Mouse (Mus musculus): ENCODE data around the gene Rph3al.

- TF ChIP-seq TAL1 (conservative IDR thresholded peaks at IDR 0.05; ENCODE audit: low read depth, low read length): no peak
- no peak for TF ChIP-seq CTCF (IDR thresholded peaks at IDR 0.05; ENCODE audit: low read depth, low read length)
- no peak for TF ChIP-seq POLR2AphosphoS5 (IDR thresholded peaks at IDR 0.05; ENCODE audit: insufficient replicate concordance, low read depth, low read length)
- no peak for TF ChIP-seq GATA1 (IDR thresholded peaks at IDR 0.05; ENCODE audit: borderline replicate concordance, low read length)
These were observed 19.1 kb downstream of the Rph3al start for GRCm38 (mm10) chr11:75919139-75919538.
